Mouse (Mus musculus) leukemia stem cell, adult 10-12 weeks (primary cell): ENCODE measurements around the gene Olfr1214. TPM values are rescaled to one million over a fixed set of nuclear protein-coding genes. Genes with fewer than 3 reads are reported as not detected.

Source experiments
- polyA plus RNA-seq: library from polyadenylated mRNA; stranded (reverse); fragments of >175 nt; gene quantifications from 2 replicates; pipeline ENCODE4 v1.2.3, GENCODE M21; 2012; ENCODE audit warnings: low replicate concordance

Gene Olfr1214
- not detected in 2 replicates for polyA plus RNA-seq

GRCm38 (mm10) chr2:88992553-88992952 is at the start of gene Olfr1214:
Olfr1214 (minus strand) TSS chr2:88992653.

GRCm38 (mm10) chr2:89031965-89032364 is 39.5 kb upstream of the Olfr1214 start, which contains the start of gene Olfr1217:
Olfr1217 (minus strand) TSS chr2:89032065.

GRCm38 (mm10) chr2:89018240-89018639 is 25.8 kb upstream of the Olfr1214 start, which contains the start of gene Olfr1216:
Olfr1216 (minus strand) TSS chr2:89018340.

GRCm38 (mm10) chr2:89006873-89007272 is 14.4 kb upstream of the Olfr1214 start, which contains the start of gene Olfr1215:
Olfr1215 (minus strand) TSS chr2:89006973.

GRCm38 (mm10) chr2:88980181-88980580 is 12.3 kb downstream of the Olfr1214 start, which contains the start of gene Gm13762:
Gm13762 (minus strand) TSS chr2:88980281.

GRCm38 (mm10) chr2:88953669-88954068 is 38.8 kb downstream of the Olfr1214 start, which contains the start of gene Olfr1212:
Olfr1212 (plus strand) TSS chr2:88953969.

GRCm38 (mm10) chr2:88938011-88938410 is 54.4 kb downstream of the Olfr1214 start, which contains the start of gene Olfr1211:
Olfr1211 (minus strand) TSS chr2:88938111.

Other genes with a start within 250 kb of the Olfr1214 start
- gene Olfr1198, start 241.3 kb downstream of the Olfr1214 start, polyA plus RNA-seq, result not detected in 2 replicates
- gene Olfr1199, start 232.2 kb downstream of the Olfr1214 start, polyA plus RNA-seq, result not detected in 2 replicates
- gene Olfr1200, start 222.2 kb downstream of the Olfr1214 start, polyA plus RNA-seq, result not detected in 2 replicates
- gene Olfr1201, start 199.6 kb downstream of the Olfr1214 start, polyA plus RNA-seq, result not detected in 2 replicates
- gene Olfr1202, start 178.2 kb downstream of the Olfr1214 start, polyA plus RNA-seq, result not detected in 2 replicates
- gene Olfr1205, start 162.9 kb downstream of the Olfr1214 start, polyA plus RNA-seq, result not detected in 2 replicates
- gene Olfr1204, start 143.4 kb downstream of the Olfr1214 start, polyA plus RNA-seq, result not detected in 2 replicates
- gene Olfr1206, start 129.4 kb downstream of the Olfr1214 start, polyA plus RNA-seq, result not detected in 2 replicates
- not detected in 2 replicates for gene Olfr1208, start 90.3 kb downstream of the Olfr1214 start, polyA plus RNA-seq
- not detected in 2 replicates for gene Olfr1209, start 77.5 kb downstream of the Olfr1214 start, polyA plus RNA-seq
- gene Olfr1211, start 54.5 kb downstream of the Olfr1214 start, polyA plus RNA-seq, result not detected in 2 replicates
- gene Olfr1212, start 38.7 kb downstream of the Olfr1214 start, polyA plus RNA-seq, result 0.33 TPM in 1 of 2 replicates, not detected in the other
- gene Gm13762, start 12.4 kb downstream of the Olfr1214 start, polyA plus RNA-seq, result not detected in 2 replicates
- not detected in 2 replicates for gene Olfr1215, start 14.3 kb upstream of the Olfr1214 start, polyA plus RNA-seq
- gene Olfr1216, start 25.7 kb upstream of the Olfr1214 start, polyA plus RNA-seq, result not detected in 2 replicates
- gene Olfr1217, start 39.4 kb upstream of the Olfr1214 start, polyA plus RNA-seq, result not detected in 2 replicates
- gene Olfr1218, start 68.5 kb upstream of the Olfr1214 start, polyA plus RNA-seq, result not detected in 2 replicates
- gene Olfr1219, start 90.9 kb upstream of the Olfr1214 start, polyA plus RNA-seq, result not detected in 2 replicates
- gene Olfr1220, start 114.2 kb upstream of the Olfr1214 start, polyA plus RNA-seq, result not detected in 2 replicates
- gene Olfr1221, start 124.6 kb upstream of the Olfr1214 start, polyA plus RNA-seq, result not detected in 2 replicates
- not detected in 2 replicates for gene Olfr1222, start 140.4 kb upstream of the Olfr1214 start, polyA plus RNA-seq
- not detected in 2 replicates for gene Olfr1223, start 158.9 kb upstream of the Olfr1214 start, polyA plus RNA-seq
- 0.26 TPM in 1 of 2 replicates, not detected in the other for gene Olfr1224-ps1, start 171.4 kb upstream of the Olfr1214 start, polyA plus RNA-seq
- not detected in 2 replicates for gene Olfr1225, start 182.0 kb upstream of the Olfr1214 start, polyA plus RNA-seq
- gene Olfr1226, start 207.4 kb upstream of the Olfr1214 start, polyA plus RNA-seq, result not detected in 2 replicates